Mouse (Mus musculus): ENCODE data around the gene Dock8.

The Dock8 gene

GRCm38 (mm10) chr19:24999201-24999886 is at the start of gene Dock8:
Gene Dock8 (plus strand): TSS chr19:24999534.
- DNase-seq: peak; percentile 82 to 90

- peak in 1 of 2 experiments; percentile 43 for DNase-seq
Observed at GRCm38 (mm10) chr19:24958531-24958930, 40.8 kb upstream of the Dock8 start.

GRCm38 (mm10) chr19:24961172-24961962 is 38.0 kb upstream of the Dock8 start, which contains the start of gene Cbwd1:
Gene Cbwd1 (minus strand): TSS chr19:24961610.
- peak; percentile 99 for DNase-seq

GRCm38 (mm10) chr19:24966203-24966602 is 33.1 kb upstream of the Dock8 start:
- DNase-seq: no peak

- no peak for DNase-seq
Observed at GRCm38 (mm10) chr19:24966941-24967340, 32.4 kb upstream of the Dock8 start.

GRCm38 (mm10) chr19:24971307-24971706 is 28.0 kb upstream of the Dock8 start:
- no peak for DNase-seq

GRCm38 (mm10) chr19:24972701-24973390 is 26.5 kb upstream of the Dock8 start:
- peak in 1 of 2 experiments; percentile 40 for DNase-seq

GRCm38 (mm10) chr19:24977991-24978390 is 21.3 kb upstream of the Dock8 start:
- peak; percentile 79 to 91 for DNase-seq

GRCm38 (mm10) chr19:24978852-24979842 is 20.2 kb upstream of the Dock8 start:
- peak; percentile 32 to 57 for DNase-seq

GRCm38 (mm10) chr19:24981294-24981693 is 18.0 kb upstream of the Dock8 start:
- peak; percentile 62 to 75 for DNase-seq

GRCm38 (mm10) chr19:24983050-24983449 is 16.3 kb upstream of the Dock8 start:
- DNase-seq: no peak

GRCm38 (mm10) chr19:24983857-24984498 is 15.4 kb upstream of the Dock8 start:
- DNase-seq: no peak

- DNase-seq: no peak
Observed at GRCm38 (mm10) chr19:24985045-24985444, 14.3 kb upstream of the Dock8 start.

GRCm38 (mm10) chr19:24987355-24987754 is 12.0 kb upstream of the Dock8 start:
- no peak for DNase-seq

- DNase-seq: peak; percentile 36 to 59
Observed at GRCm38 (mm10) chr19:24988831-24989230, 10.5 kb upstream of the Dock8 start.

GRCm38 (mm10) chr19:24990138-24990822 is 9.1 kb upstream of the Dock8 start:
- no peak for DNase-seq

- peak; percentile 59 to 79 for DNase-seq
Observed at GRCm38 (mm10) chr19:24993526-24993925, 5.8 kb upstream of the Dock8 start.

GRCm38 (mm10) chr19:24994900-24995299 is 4.4 kb upstream of the Dock8 start:
- DNase-seq: no peak

GRCm38 (mm10) chr19:24996815-24997704 is 2.3 kb upstream of the Dock8 start:
- DNase-seq: no peak

GRCm38 (mm10) chr19:24998561-24998960 is 773 bp upstream of the Dock8 start:
- DNase-seq: no peak

Measured in kidney, postnatal 25 days (tissue).